Mouse (Mus musculus): Measurements from ENCODE around the gene Tle4. TPM values are rescaled to one million over a fixed set of nuclear protein-coding genes. Genes with fewer than 3 reads are reported as not detected.

The Tle4 gene
- polyA plus RNA-seq, 1 experiment from 2014 or later: 27.2 TPM

GRCm38 (mm10) chr19:14600841-14601240 lies 3.0 kb upstream of the Tle4 start:
- WGBS: 74% methylated on average over 1 of the region's 1 CpGs
- H3K4me1 ChIP-seq: peaks cover 20% of the 10 kb centered on the region; the same call in 1 of the 2 replicates

GRCm38 (mm10) chr19:14600354-14600753 lies 2.5 kb upstream of the Tle4 start:
- H3K27me3 ChIP-seq: 0 out of 2 replicates have a peak, but pooled peaks cover 3% of the 10 kb centered on the region
- ATAC-seq (ENCODE audit: insufficient number of reproducible peaks, insufficient read depth, low FRiP score, low TSS enrichment): no peak
- H3K4me2 ChIP-seq (replicated peaks): no peak overlapping the region
- peaks cover 20% of the 10 kb centered on the region; the same call in 1 of the 2 replicates for H3K4me1 ChIP-seq
- no peak overlapping the region for H3K9ac ChIP-seq
- H3K36me3 ChIP-seq: no peaks in the 10 kb centered on the region
- no peak overlapping the region for H3K27ac ChIP-seq
- H3K9me3 ChIP-seq: no peaks in the 10 kb centered on the region
- H3K4me3 ChIP-seq: no peak overlapping the region
- WGBS: 52% methylated on average over 3 of the region's 3 CpGs

More at GRCm38 (mm10) chr19:14600841-14601240, 3.0 kb upstream of the Tle4 start:
- Histone ChIP-seq H3K9ac (no peak overlapping the region), H3K27me3 (0 out of 2 replicates have a peak, but pooled peaks cover 3% of the 10 kb centered on the region), H3K4me2 (replicated peaks) (no peak overlapping the region), H3K9me3 (no peaks in the 10 kb centered on the region), H3K4me3 (no peak overlapping the region), H3K36me3 (no peaks in the 10 kb centered on the region), H3K27ac (no peak overlapping the region)
- ATAC-seq (ENCODE audit: insufficient number of reproducible peaks, insufficient read depth, low FRiP score, low TSS enrichment): no peak

GRCm38 (mm10) chr19:14599851-14600251 lies 2.0 kb upstream of the Tle4 start:
- H3K4me1 ChIP-seq: peaks cover 20% of the 10 kb centered on the region; the same call in 1 of the 2 replicates
- H3K4me3 ChIP-seq: no peak overlapping the region
- H3K4me2 ChIP-seq (replicated peaks): 0 out of 2 replicates have a peak overlapping the region, but pooled peaks have one; percentile 9
- WGBS: 23% methylated on average over 8 of the region's 8 CpGs
- no peak overlapping the region for H3K27ac ChIP-seq
- no peak for ATAC-seq (ENCODE audit: insufficient number of reproducible peaks, insufficient read depth, low FRiP score, low TSS enrichment)
- no peaks in the 10 kb centered on the region for H3K9me3 ChIP-seq
- 0 out of 2 replicates have a peak, but pooled peaks cover 3% of the 10 kb centered on the region for H3K27me3 ChIP-seq
- no peak overlapping the region for H3K9ac ChIP-seq
- no peaks in the 10 kb centered on the region for H3K36me3 ChIP-seq

- H3K4me1 ChIP-seq: peaks cover 20% of the 10 kb centered on the region; the same call in 1 of the 2 replicates
- under 1% methylated on average over 46 of the region's 46 CpGs for WGBS
- no peaks in the 10 kb centered on the region for H3K9me3 ChIP-seq
- H3K4me2 ChIP-seq (replicated peaks): peak overlapping the region; percentile 62
- H3K27me3 ChIP-seq: 0 out of 2 replicates have a peak, but pooled peaks cover 3% of the 10 kb centered on the region
- H3K36me3 ChIP-seq: no peaks in the 10 kb centered on the region
- H3K9ac ChIP-seq: peak overlapping the region; percentile 57
- peak overlapping the region; percentile 82 for H3K4me3 ChIP-seq
- peak overlapping the region; percentile 92 for H3K27ac ChIP-seq
- ATAC-seq (ENCODE audit: insufficient number of reproducible peaks, insufficient read depth, low FRiP score, low TSS enrichment): peak; percentile 35; the same call in 1 of the 2 replicates
These were observed 938 bp upstream of the Tle4 start for GRCm38 (mm10) chr19:14598690-14599288.

GRCm38 (mm10) chr19:14596941-14597916 lies 622 bp downstream of the Tle4 start:
- Histone ChIP-seq H3K4me3 (peak overlapping the region; percentile 82), H3K9me3 (no peaks in the 10 kb centered on the region), H3K27ac (peak overlapping the region; percentile 98), H3K36me3 (no peaks in the 10 kb centered on the region), H3K4me1 (peaks cover 24% of the 10 kb centered on the region), H3K27me3 (no peaks in the 10 kb centered on the region), H3K9ac (peak overlapping the region; percentile 96), H3K4me2 (replicated peaks) (peak overlapping the region; percentile 57)
- ATAC-seq (ENCODE audit: insufficient number of reproducible peaks, insufficient read depth, low FRiP score, low TSS enrichment): no peak
- WGBS: under 1% methylated on average over 118 of the region's 120 CpGs

GRCm38 (mm10) chr19:14596358-14596940 lies 1.4 kb downstream of the Tle4 start:
- Histone ChIP-seq H3K4me1 (peaks cover 26% of the 10 kb centered on the region), H3K4me2 (replicated peaks) (peak overlapping the region; percentile 57), H3K9me3 (no peaks in the 10 kb centered on the region), H3K27me3 (no peaks in the 10 kb centered on the region), H3K27ac (peak overlapping the region; percentile 98), H3K9ac (peak overlapping the region; percentile 96), H3K36me3 (no peaks in the 10 kb centered on the region), H3K4me3 (peak overlapping the region; percentile 82)
- no peak for ATAC-seq (ENCODE audit: insufficient number of reproducible peaks, insufficient read depth, low FRiP score, low TSS enrichment)
- WGBS: 1% methylated on average over 12 of the region's 12 CpGs

GRCm38 (mm10) chr19:14595390-14595997 lies 2.4 kb downstream of the Tle4 start:
- no peak for ATAC-seq (ENCODE audit: insufficient number of reproducible peaks, insufficient read depth, low FRiP score, low TSS enrichment)
- peak overlapping the region; percentile 82 for H3K4me3 ChIP-seq
- no peaks in the 10 kb centered on the region for H3K9me3 ChIP-seq
- H3K27me3 ChIP-seq: no peaks in the 10 kb centered on the region
- H3K9ac ChIP-seq: peak overlapping the region; percentile 31; the same call in 1 of the 2 replicates
- H3K27ac ChIP-seq: no peak overlapping the region
- no peaks in the 10 kb centered on the region for H3K36me3 ChIP-seq
- H3K4me1 ChIP-seq: peaks cover 19% of the 10 kb centered on the region
- WGBS: 18% methylated on average over 11 of the region's 11 CpGs
- peak overlapping the region; percentile 57 for H3K4me2 ChIP-seq (replicated peaks)

- Histone ChIP-seq H3K4me1 (peaks cover 15% of the 10 kb centered on the region), H3K4me2 (replicated peaks) (peak overlapping the region; percentile 57), H3K36me3 (0 out of 2 replicates have a peak, but pooled peaks cover 4% of the 10 kb centered on the region), H3K27ac (no peak overlapping the region), H3K9me3 (no peaks in the 10 kb centered on the region), H3K9ac (peak overlapping the region; percentile 15; the same call in 1 of the 2 replicates), H3K27me3 (no peaks in the 10 kb centered on the region), H3K4me3 (peak overlapping the region; percentile 82)
- no peak for ATAC-seq (ENCODE audit: insufficient number of reproducible peaks, insufficient read depth, low FRiP score, low TSS enrichment)
- WGBS: 58% methylated on average over 3 of the region's 3 CpGs
These were observed 3.3 kb downstream of the Tle4 start for GRCm38 (mm10) chr19:14594537-14594936.

GRCm38 (mm10) chr19:14591809-14592535 lies 5.9 kb downstream of the Tle4 start:
- 34% methylated on average over 10 of the region's 10 CpGs for WGBS

GRCm38 (mm10) chr19:14590154-14590553 lies 7.7 kb downstream of the Tle4 start:
- WGBS: 61% methylated on average over 7 of the region's 7 CpGs
- Histone ChIP-seq H3K4me2 (replicated peaks) (no peak overlapping the region), H3K27me3 (no peaks in the 10 kb centered on the region), H3K4me1 (peaks cover 42% of the 10 kb centered on the region), H3K4me3 (no peak overlapping the region), H3K27ac (no peak overlapping the region), H3K36me3 (0 out of 2 replicates have a peak, but pooled peaks cover 4% of the 10 kb centered on the region), H3K9ac (no peak overlapping the region), H3K9me3 (no peaks in the 10 kb centered on the region)
- ATAC-seq (ENCODE audit: insufficient number of reproducible peaks, insufficient read depth, low FRiP score, low TSS enrichment): no peak

More at GRCm38 (mm10) chr19:14591809-14592535, 5.9 kb downstream of the Tle4 start:
- no peak overlapping the region for H3K27ac ChIP-seq
- H3K27me3 ChIP-seq: no peaks in the 10 kb centered on the region
- ATAC-seq (ENCODE audit: insufficient number of reproducible peaks, insufficient read depth, low FRiP score, low TSS enrichment): no peak
- no peak overlapping the region for H3K4me3 ChIP-seq
- no peak overlapping the region for H3K9ac ChIP-seq
- H3K36me3 ChIP-seq: 0 out of 2 replicates have a peak, but pooled peaks cover 4% of the 10 kb centered on the region
- peak overlapping the region; percentile 28 for H3K4me2 ChIP-seq (replicated peaks)
- H3K9me3 ChIP-seq: no peaks in the 10 kb centered on the region
- peaks cover 31% of the 10 kb centered on the region for H3K4me1 ChIP-seq
